Mouse (Mus musculus): ENCODE measurements around the gene Def8. TPM values are rescaled to one million over a fixed set of nuclear protein-coding genes. Genes with fewer than 3 reads are reported as not detected.
A peak's percentile ranks its signal among the peaks of the same experiment; 100 is the strongest.

Gene Def8
- polyA plus RNA-seq, 1 experiment from 2014 or later, result 44.3 TPM

GRCm38 (mm10) chr8:123415967-123416943 is 7.1 kb upstream of the Def8 start:
- 79% methylated on average over 7 of the region's 8 CpGs for WGBS
- ATAC-seq (ENCODE audit: low FRiP score), result no peak
- H3K27me3 ChIP-seq, result no peaks in the 10 kb centered on the region
- H3K9ac ChIP-seq, result 0 out of 2 replicates have a peak overlapping the region, but pooled peaks have one; percentile 13
- H3K4me2 ChIP-seq, result peak overlapping the region; percentile 94
- H3K9me3 ChIP-seq, result no peaks in the 10 kb centered on the region
- no peak overlapping the region for H3K27ac ChIP-seq
- H3K4me3 ChIP-seq, result peak overlapping the region; percentile 88
- peaks cover 52% of the 10 kb centered on the region for H3K4me1 ChIP-seq (replicated peaks)
- peaks cover 36% of the 10 kb centered on the region for H3K36me3 ChIP-seq

- Histone ChIP-seq H3K4me2 (peak overlapping the region; percentile 94), H3K36me3 (peaks cover 42% of the 10 kb centered on the region), H3K4me3 (peak overlapping the region; percentile 88), H3K9ac (0 out of 2 replicates have a peak overlapping the region, but pooled peaks have one; percentile 3), H3K27ac (no peak overlapping the region), H3K9me3 (no peaks in the 10 kb centered on the region), H3K4me1 (replicated peaks) (peaks cover 58% of the 10 kb centered on the region), H3K27me3 (no peaks in the 10 kb centered on the region)
- 76% methylated on average over 8 of the region's 8 CpGs for WGBS
- no peak for ATAC-seq (ENCODE audit: low FRiP score)
These were observed 6.3 kb upstream of the Def8 start for GRCm38 (mm10) chr8:123416944-123417555.

GRCm38 (mm10) chr8:123419711-123420110 is 3.6 kb upstream of the Def8 start:
- Histone ChIP-seq H3K36me3 (peaks cover 56% of the 10 kb centered on the region), H3K27me3 (no peaks in the 10 kb centered on the region)

GRCm38 (mm10) chr8:123420525-123421281 is 2.6 kb upstream of the Def8 start:
- Histone ChIP-seq H3K4me2 (no peak overlapping the region), H3K36me3 (peaks cover 56% of the 10 kb centered on the region), H3K9me3 (no peaks in the 10 kb centered on the region), H3K4me3 (no peak overlapping the region), H3K27me3 (no peaks in the 10 kb centered on the region), H3K27ac (peak overlapping the region; percentile 30; the same call in 1 of the 2 replicates), H3K4me1 (replicated peaks) (peaks cover 43% of the 10 kb centered on the region), H3K9ac (no peak overlapping the region)
- 94% methylated on average over 34 of the region's 34 CpGs for WGBS
- ATAC-seq (ENCODE audit: low FRiP score), result no peak

More at GRCm38 (mm10) chr8:123419711-123420110, 3.6 kb upstream of the Def8 start:
- H3K4me3 ChIP-seq, result no peak overlapping the region
- no peak overlapping the region for H3K9ac ChIP-seq
- WGBS, result 95% methylated on average over 4 of the region's 4 CpGs
- no peak for ATAC-seq (ENCODE audit: low FRiP score)
- no peaks in the 10 kb centered on the region for H3K9me3 ChIP-seq
- H3K4me2 ChIP-seq, result no peak overlapping the region
- peaks cover 50% of the 10 kb centered on the region for H3K4me1 ChIP-seq (replicated peaks)
- H3K27ac ChIP-seq, result no peak overlapping the region

- Histone ChIP-seq H3K4me3 (no peak overlapping the region), H3K9ac (no peak overlapping the region), H3K27ac (no peak overlapping the region), H3K4me1 (replicated peaks) (peaks cover 39% of the 10 kb centered on the region), H3K9me3 (0 out of 2 replicates have a peak, but pooled peaks cover under 1% of the 10 kb centered on the region), H3K27me3 (no peaks in the 10 kb centered on the region), H3K36me3 (peaks cover 56% of the 10 kb centered on the region), H3K4me2 (no peak overlapping the region)
- whole genome bisulfite sequencing, result 88% methylated on average over 19 of the region's 19 CpGs
- no peak for ATAC-seq (ENCODE audit: low FRiP score)
These were observed 2.0 kb upstream of the Def8 start for GRCm38 (mm10) chr8:123421325-123421724.

- H3K9me3 ChIP-seq, result peaks cover 10% of the 10 kb centered on the region; the same call in 1 of the 2 replicates
- peak overlapping the region; percentile 30; the same call in 1 of the 2 replicates for H3K4me2 ChIP-seq
- peaks cover 30% of the 10 kb centered on the region for H3K4me1 ChIP-seq (replicated peaks)
- 0 out of 2 replicates have a peak overlapping the region, but pooled peaks have one; percentile 30 for H3K27ac ChIP-seq
- WGBS, result 20% methylated on average over 17 of the region's 17 CpGs
- H3K4me3 ChIP-seq, result 0 out of 2 replicates have a peak overlapping the region, but pooled peaks have one; percentile 11
- no peaks in the 10 kb centered on the region for H3K27me3 ChIP-seq
- H3K36me3 ChIP-seq, result peaks cover 60% of the 10 kb centered on the region
- H3K9ac ChIP-seq, result peak overlapping the region; percentile 35; the same call in 1 of the 2 replicates
- peak; percentile 63; the same call in 1 of the 2 replicates for ATAC-seq (ENCODE audit: low FRiP score)
These were observed 1.1 kb upstream of the Def8 start for GRCm38 (mm10) chr8:123422056-123422780.

GRCm38 (mm10) chr8:123422781-123423159 is 557 bp upstream of the Def8 start:
- Histone ChIP-seq H3K36me3 (peaks cover 59% of the 10 kb centered on the region), H3K4me3 (no peak overlapping the region), H3K9ac (peak overlapping the region; percentile 35; the same call in 1 of the 2 replicates), H3K4me1 (replicated peaks) (peaks cover 25% of the 10 kb centered on the region), H3K4me2 (no peak overlapping the region), H3K27me3 (no peaks in the 10 kb centered on the region), H3K9me3 (peaks cover 15% of the 10 kb centered on the region), H3K27ac (0 out of 2 replicates have a peak overlapping the region, but pooled peaks have one; percentile 30)
- WGBS, result 22% methylated on average over 3 of the region's 3 CpGs
- 0 out of 2 replicates have a peak, but pooled peaks have one; percentile 22 for ATAC-seq (ENCODE audit: low FRiP score)

- H3K4me3 ChIP-seq, result no peak overlapping the region
- H3K9me3 ChIP-seq, result peaks cover 43% of the 10 kb centered on the region
- H3K9ac ChIP-seq, result no peak overlapping the region
- peaks cover 8% of the 10 kb centered on the region; the same call in 1 of the 2 replicates for H3K4me1 ChIP-seq (replicated peaks)
- H3K4me2 ChIP-seq, result no peak overlapping the region
- 96% methylated on average over 27 of the region's 27 CpGs for WGBS
- H3K27me3 ChIP-seq, result no peaks in the 10 kb centered on the region
- no peak overlapping the region for H3K27ac ChIP-seq
- peaks cover 20% of the 10 kb centered on the region for H3K36me3 ChIP-seq
- no peak for ATAC-seq (ENCODE audit: low FRiP score)
These were observed 3.5 kb downstream of the Def8 start for GRCm38 (mm10) chr8:123426511-123427509.

GRCm38 (mm10) chr8:123427639-123428275 is 4.4 kb downstream of the Def8 start:
- 96% methylated on average over 24 of the region's 24 CpGs for WGBS
- Histone ChIP-seq H3K4me1 (replicated peaks) (peaks cover 1% of the 10 kb centered on the region; the same call in 1 of the 2 replicates), H3K9me3 (peaks cover 53% of the 10 kb centered on the region), H3K4me2 (no peak overlapping the region), H3K9ac (no peak overlapping the region), H3K36me3 (peaks cover 11% of the 10 kb centered on the region), H3K4me3 (no peak overlapping the region), H3K27me3 (no peaks in the 10 kb centered on the region), H3K27ac (no peak overlapping the region)
- no peak for ATAC-seq (ENCODE audit: low FRiP score)

GRCm38 (mm10) chr8:123428343-123428893 is 5.1 kb downstream of the Def8 start:
- no peak for ATAC-seq (ENCODE audit: low FRiP score)
- no peaks in the 10 kb centered on the region for H3K4me1 ChIP-seq (replicated peaks)
- no peak overlapping the region for H3K4me2 ChIP-seq
- no peak overlapping the region for H3K27ac ChIP-seq
- peaks cover 59% of the 10 kb centered on the region for H3K9me3 ChIP-seq
- peaks cover 5% of the 10 kb centered on the region for H3K36me3 ChIP-seq
- H3K27me3 ChIP-seq, result no peaks in the 10 kb centered on the region
- H3K4me3 ChIP-seq, result no peak overlapping the region
- H3K9ac ChIP-seq, result no peak overlapping the region
- 98% methylated on average over 29 of the region's 29 CpGs for WGBS

Data from hindbrain, embryonic 13.5 days (tissue).